Mouse (Mus musculus) induced T-regulatory cell, adult 2 months (primary cell): Measurements from ENCODE around the gene Extl1.

Experiments
- DNase-seq: peaks from one replicate; pipeline ENCODE4 v3.0.0-alpha.2; 2012; ENCODE audit warnings: low read depth

Extl1 gene

DNA sequence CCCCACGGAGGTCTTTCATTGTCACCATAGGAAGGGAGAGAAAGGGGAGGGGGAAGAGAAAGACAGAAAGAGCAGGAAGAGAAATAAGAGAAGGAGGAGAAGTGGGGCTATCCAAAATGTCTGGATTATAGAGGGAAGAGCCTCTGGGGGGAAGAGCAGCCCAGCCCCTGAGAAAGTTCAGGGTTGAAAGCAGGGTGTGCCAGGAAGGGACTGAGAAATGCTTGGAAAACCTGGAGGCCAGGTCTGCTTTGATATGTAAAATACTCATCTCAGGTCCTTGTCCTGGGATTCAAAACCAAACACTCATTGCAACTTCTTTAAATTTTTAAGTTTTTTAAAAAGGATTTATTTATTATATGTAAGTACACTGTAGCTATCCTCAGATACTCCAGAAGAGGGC is 8.0 kb upstream of the Extl1 start:
- DNase-seq, result no peak

DNA sequence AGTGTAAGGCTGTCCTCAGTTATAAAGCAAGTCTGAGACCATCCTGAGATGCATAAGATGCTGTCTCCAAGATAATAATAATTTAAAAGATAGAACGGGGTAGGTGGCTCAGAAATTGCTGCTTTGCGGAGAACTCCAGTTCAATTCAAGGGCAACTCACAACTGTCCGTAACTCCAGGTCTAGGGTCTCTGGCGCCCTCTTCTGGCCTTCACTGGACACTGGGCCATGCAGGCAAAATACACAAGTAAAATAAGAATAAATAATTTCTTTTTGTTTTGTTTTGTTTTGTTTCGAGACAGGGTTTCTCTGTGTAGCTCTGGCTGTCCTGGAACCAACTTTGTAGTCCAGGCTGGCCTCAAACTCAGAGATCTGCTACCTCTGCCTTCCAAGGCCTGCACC is 4.7 kb upstream of the Extl1 start:
- peak; percentile 86 for DNase-seq

- DNase-seq, result peak; percentile 73
Measured at GRCm38 (mm10) chr4:134387268-134387667, 3.6 kb upstream of the Extl1 start.

GRCm38 (mm10) chr4:134379510-134379909 is 4.1 kb downstream of the Extl1 start:
- no peak for DNase-seq

DNA sequence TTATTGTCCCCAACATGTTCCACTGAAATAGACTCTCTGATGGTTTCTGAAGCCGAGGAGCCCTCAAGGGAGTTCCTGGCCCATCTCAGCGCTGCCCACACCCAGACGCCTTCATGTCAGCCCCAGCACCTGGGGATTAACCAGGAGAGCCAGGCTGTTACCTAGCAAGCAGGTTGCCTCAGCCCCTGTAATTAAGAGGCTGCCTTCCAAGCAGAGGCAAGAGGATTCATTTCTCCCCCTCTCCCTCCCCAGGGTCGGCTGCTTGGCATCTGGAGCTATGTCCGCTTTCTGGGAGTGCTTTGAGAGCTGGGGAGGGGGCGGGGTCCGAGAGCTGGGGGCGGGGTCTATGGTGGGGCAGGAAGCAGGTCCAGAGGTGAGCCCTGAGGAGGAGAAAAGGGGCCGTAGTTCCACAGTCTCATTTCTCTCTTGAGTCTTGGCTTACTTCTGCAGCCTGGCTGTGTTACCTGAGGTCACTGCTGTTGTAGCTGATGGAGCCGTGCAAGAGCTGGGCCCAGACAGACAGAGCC is 5.5 kb downstream of the Extl1 start:
- DNase-seq, result no peak

DNA sequence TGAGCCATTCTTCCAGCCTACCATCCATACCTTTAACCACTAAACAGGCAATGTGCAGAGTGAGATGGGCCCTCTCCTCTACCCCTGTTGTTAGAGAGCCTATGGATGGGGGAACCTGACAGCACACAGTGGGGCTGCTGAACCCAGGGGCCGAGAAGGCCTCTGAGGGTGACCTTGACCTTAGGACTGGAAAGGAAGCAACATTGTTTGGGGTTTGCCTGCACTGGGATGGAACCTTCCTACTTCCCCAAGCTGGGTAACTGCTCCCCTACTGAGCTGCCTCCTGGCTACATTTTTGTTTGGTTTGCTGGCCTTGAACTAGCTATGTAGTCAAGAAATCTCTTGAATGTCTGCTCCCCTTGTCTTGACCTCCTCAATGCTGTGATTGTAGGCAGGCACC is 9.3 kb downstream of the Extl1 start:
- no peak for DNase-seq

- no peak for DNase-seq
Measured at GRCm38 (mm10) chr4:134373295-134373694, 10.4 kb downstream of the Extl1 start.

GRCm38 (mm10) chr4:134372294-134372747 is 11.3 kb downstream of the Extl1 start:
- DNase-seq, result peak; percentile 82

GRCm38 (mm10) chr4:134371316-134371855 is 12.3 kb downstream of the Extl1 start:
- no peak for DNase-seq

GRCm38 (mm10) chr4:134370649-134371221 is 12.9 kb downstream of the Extl1 start:
- no peak for DNase-seq

GRCm38 (mm10) chr4:134365280-134365679 is 18.4 kb downstream of the Extl1 start:
- DNase-seq, result peak; percentile 56

DNA sequence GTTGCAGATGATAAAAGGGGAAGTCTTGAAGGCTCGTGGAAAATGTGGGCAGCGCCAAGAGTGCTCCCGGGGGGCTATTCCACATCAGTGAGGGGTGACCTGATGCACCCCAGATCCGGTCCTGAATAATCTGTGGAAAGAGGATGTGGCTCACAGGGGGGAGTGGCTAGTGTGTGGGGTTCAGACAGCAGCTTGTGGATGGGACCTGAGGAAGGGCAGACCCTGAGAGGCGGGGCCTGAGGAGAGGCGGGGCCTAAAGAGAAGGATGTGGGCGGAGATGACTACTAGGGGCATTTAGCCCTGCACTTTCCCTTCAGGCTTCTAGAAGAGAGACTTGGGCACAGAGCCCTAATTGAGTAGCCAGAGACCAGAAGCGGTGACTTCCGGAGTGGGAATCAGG is 21.1 kb downstream of the Extl1 start:
- peak; percentile 91 for DNase-seq

GRCm38 (mm10) chr4:134362124-134362523 is 21.5 kb downstream of the Extl1 start:
- DNase-seq, result no peak

DNA sequence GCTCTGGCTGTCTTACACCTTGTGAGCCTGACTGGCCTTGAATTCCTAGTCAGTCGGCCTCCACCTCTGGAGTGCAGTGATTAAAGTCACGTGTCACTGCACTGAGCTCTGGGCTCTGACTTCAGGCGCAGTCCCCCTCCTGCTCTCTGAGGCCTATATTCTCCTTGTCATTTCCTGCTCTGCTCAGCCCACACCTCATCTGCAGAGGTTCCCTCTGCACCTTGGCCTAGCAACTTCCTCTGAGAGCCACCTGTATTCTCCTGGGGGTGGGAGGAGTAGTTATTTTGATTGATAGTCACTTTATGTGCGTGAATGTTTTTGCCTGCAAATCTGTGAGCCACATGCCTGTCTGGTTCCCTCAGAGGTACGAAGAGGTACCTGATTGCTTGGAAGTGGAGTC is 22.4 kb downstream of the Extl1 start:
- peak; percentile 74 for DNase-seq

GRCm38 (mm10) chr4:134359649-134360048 is 24.0 kb downstream of the Extl1 start:
- no peak for DNase-seq

GRCm38 (mm10) chr4:134357461-134357771 is 26.2 kb downstream of the Extl1 start:
- no peak for DNase-seq

GRCm38 (mm10) chr4:134356591-134357460 is 26.8 kb downstream of the Extl1 start:
- peak; percentile 91 for DNase-seq

GRCm38 (mm10) chr4:134355841-134356452 is 27.7 kb downstream of the Extl1 start:
- DNase-seq, result peak; percentile 49

DNA sequence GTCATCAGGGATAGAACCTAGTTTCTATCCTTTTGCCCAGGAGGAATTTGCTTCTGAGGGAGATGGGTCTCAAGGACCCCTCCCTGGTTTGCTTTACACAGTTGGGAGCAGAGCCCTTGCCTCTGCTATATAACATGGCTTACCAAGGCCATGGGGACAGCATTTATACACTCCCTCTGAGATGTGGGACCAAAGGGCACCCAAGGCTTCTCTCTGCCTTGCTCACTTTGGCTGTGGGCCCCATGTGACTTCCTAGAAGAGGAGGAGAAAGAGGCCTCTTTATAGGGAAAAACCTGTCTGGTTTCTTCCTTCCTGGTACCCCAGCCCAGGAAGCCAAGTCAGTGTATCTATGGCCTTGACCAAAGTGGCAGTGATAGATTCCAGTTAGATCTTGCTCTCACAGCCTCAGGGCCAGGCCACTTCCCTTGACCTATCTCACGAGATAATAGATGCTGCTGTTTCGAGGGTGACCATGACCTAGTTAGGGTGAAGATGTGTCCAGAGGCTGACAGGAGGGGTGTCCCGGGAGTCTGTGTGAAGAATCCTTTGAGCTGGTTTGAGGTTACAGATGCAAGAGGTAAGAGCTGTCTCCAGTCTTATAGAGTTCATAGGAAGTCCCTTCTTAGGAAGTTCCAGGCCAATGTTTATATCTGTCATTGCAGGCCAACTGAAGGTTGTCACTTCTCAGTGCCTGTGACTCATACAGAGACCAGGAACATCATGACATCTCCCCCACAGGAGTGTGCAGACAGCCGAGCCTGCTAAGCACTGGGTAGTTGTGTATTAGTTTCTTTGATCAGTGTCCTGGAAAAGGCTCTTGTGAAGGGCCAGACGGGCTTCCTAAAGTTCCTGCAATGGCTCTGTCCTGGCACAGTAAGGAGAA is 29.9 kb downstream of the Extl1 start:
- peak; percentile 62 for DNase-seq

- DNase-seq, result peak; percentile 50
Measured at GRCm38 (mm10) chr4:134352929-134353328, 30.7 kb downstream of the Extl1 start.

- no peak for DNase-seq
Measured at GRCm38 (mm10) chr4:134352261-134352707, 31.4 kb downstream of the Extl1 start.
